Comparison of ENCODE assay signal across 8 mouse cellular contexts in genomic region chr4:156203001-156203412, GRCm38 (mm10). TPM values are rescaled to one million over a fixed set of nuclear protein-coding genes. Genes with fewer than 3 reads are reported as not detected.
DNase-seq lines count a peak whose midpoint lies in the region; ATAC-seq lines count a peak whose summit lies in the region.

AW011738 (plus strand) TSS chr4:156203304.

- H3K4me3 ChIP-seq in forebrain, embryonic 12.5 days (replicated peaks), result peak within 1 kb of the TSS; percentile 52

- peak; percentile 83 for ATAC-seq in forebrain, embryonic 12.5 days (ENCODE audit: low FRiP score)

- H3K4me2 ChIP-seq in forebrain, embryonic 12.5 days, result peak within 1 kb of the TSS; percentile 90

- H3K27me3 ChIP-seq in forebrain, embryonic 12.5 days, result peaks cover 11% of the 10 kb centered on the region; the same call in 1 of the 2 replicates

- H3K9ac ChIP-seq in forebrain, embryonic 12.5 days, result peak within 1 kb of the TSS; percentile 74

- H3K4me1 ChIP-seq in forebrain, embryonic 12.5 days, result peaks cover 38% of the 10 kb centered on the region

- WGBS in forebrain, embryonic 12.5 days, result under 1% methylated on average over 34 of the region's 39 CpGs

- peak; percentile 62 for DNase-seq in R1 (ENCODE audit: low read depth, low spot score)
- peak; percentile 68 for DNase-seq in cerebellum, adult 11 months
- peak; percentile 69 for DNase-seq in heart, postnatal 25 days (ENCODE audit: low spot score)
- DNase-seq in kidney, postnatal 4 days, result peak; percentile 82 to 88
- peak; percentile 82 for DNase-seq in lung, postnatal 25 days (ENCODE audit: low spot score)
- peak; percentile 68 for DNase-seq in right cerebral cortex, adult 18-20 months
- DNase-seq in adipocyte (ENCODE audit: low spot score), result no peak

- intact Hi-C loops in heart, postnatal 25 days (cut with DNase I), result loop anchor here (2.0 kb wide), 1 partner anchor 32 kb away; the partner anchor contains the start of gene Plekhn1

- peak within 1 kb of the TSS; percentile 59 for H3K27ac ChIP-seq in forebrain, embryonic 12.5 days

- H3K9me3 ChIP-seq in forebrain, embryonic 12.5 days, result no peaks in the 10 kb centered on the region

- 0 out of 2 replicates have a peak, but pooled peaks cover 6% of the 10 kb centered on the region for H3K36me3 ChIP-seq in forebrain, embryonic 12.5 days (replicated peaks)

RNA-seq across cellular contexts. Expression of gene AW011738, which starts in this region (rescaled TPM):
- polyA plus RNA-seq in forebrain, embryonic 12.5 days (2016; fragmentation: Nextera tagmentation; extraction: Ambion mirVana), result 7.1 and 8.2 TPM in 2 replicates
- 1 to 10 TPM; 6.3 to 6.9 TPM for total RNA-seq in heart, postnatal 25 days (2021)
